Mouse (Mus musculus): Measurements from ENCODE around the gene Golt1a. TPM values are rescaled to one million over a fixed set of nuclear protein-coding genes. Genes with fewer than 3 reads are reported as not detected.

The Golt1a gene
- polyA plus RNA-seq, 1 experiment: not detected

DNA sequence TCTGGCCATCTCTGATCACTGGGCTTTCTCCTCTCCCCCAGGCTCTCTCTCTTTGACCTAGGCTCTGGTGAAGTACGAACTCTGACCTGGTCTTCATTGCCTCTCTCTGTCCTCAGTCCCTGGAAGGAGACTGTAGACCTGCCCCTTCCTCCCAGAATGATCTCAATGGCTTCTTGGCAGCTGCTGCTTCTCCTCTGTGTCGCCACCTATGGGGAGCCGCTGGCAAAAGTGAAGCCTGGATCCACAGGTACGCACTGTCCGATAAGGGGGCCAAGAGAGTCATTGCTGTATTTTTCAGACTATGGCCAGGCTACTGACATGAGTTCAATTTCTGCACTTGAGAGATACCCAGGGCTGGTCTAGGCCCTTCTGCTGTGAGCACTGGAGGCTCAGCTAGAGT, 17.5 kb downstream of the Golt1a start:
- TF ChIP-seq POLR2A (IDR thresholded peaks at IDR 0.05; ENCODE audit: low read depth, low read length): no peak
- TF ChIP-seq CTCF (IDR thresholded peaks at IDR 0.05; ENCODE audit: extremely low read depth, insufficient read depth, insufficient read length, insufficient replicate concordance): no peak
- 0 out of 2 replicates have a peak, but pooled peaks cover 2% of the 10 kb centered on the region for H3K27me3 ChIP-seq (ENCODE audit: control insufficient read depth, insufficient read depth, low read length)
- H3K4me1 ChIP-seq (ENCODE audit: control insufficient read depth, insufficient read depth, insufficient read length): peaks cover 4% of the 10 kb centered on the region; the same call in 1 of the 2 replicates
- WGBS: 73% methylated on average over 5 of the region's 5 CpGs
- no peak overlapping the region for H3K27ac ChIP-seq (ENCODE audit: insufficient read depth, low read length)
- no peaks in the 10 kb centered on the region for H3K36me3 ChIP-seq (ENCODE audit: control insufficient read depth, insufficient read depth, low read length)
- H3K4me3 ChIP-seq (ENCODE audit: extremely low read depth, insufficient read depth, insufficient read length): no peak overlapping the region
- no peak for DNase-seq (ENCODE audit: low read depth in 1 of 2, low spot score in 2 of 2)

DNA sequence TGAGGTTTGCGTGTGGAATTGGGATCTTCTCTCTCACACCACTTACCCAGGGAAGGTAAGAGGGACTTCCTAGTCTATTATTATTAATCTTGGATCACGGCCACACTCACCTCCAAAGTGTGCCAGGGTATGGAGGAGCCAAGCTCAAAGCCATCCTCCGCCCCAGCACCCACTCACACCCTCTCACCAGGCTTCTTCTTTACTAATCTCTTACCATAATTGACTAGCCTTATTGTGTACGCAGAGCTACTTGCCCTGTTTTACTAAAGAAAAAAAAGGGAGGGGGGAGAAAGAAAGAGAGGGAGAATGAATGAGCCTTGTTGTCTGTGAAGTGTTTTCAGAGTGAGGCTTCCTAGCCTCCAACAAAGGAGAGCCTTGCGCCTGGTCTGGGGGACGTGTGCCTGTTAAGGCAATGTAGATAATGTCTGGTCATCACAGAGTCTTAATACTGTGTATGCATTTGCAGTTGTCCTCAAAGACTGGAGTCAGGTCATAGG, 18.7 kb downstream of the Golt1a start:
- WGBS: 88% methylated on average over 6 of the region's 6 CpGs
- Histone ChIP-seq H3K4me1 (ENCODE audit: control insufficient read depth, insufficient read depth, insufficient read length) (peaks cover 4% of the 10 kb centered on the region; the same call in 1 of the 2 replicates), H3K27me3 (ENCODE audit: control insufficient read depth, insufficient read depth, low read length) (0 out of 2 replicates have a peak, but pooled peaks cover 2% of the 10 kb centered on the region), H3K4me3 (ENCODE audit: extremely low read depth, insufficient read depth, insufficient read length) (no peak overlapping the region), H3K36me3 (ENCODE audit: control insufficient read depth, insufficient read depth, low read length) (no peaks in the 10 kb centered on the region), H3K27ac (ENCODE audit: insufficient read depth, low read length) (no peak overlapping the region)
- no peak for DNase-seq (ENCODE audit: low read depth in 1 of 2, low spot score in 2 of 2)
- TF ChIP-seq POLR2A (IDR thresholded peaks at IDR 0.05; ENCODE audit: low read depth, low read length) (no peak), CTCF (IDR thresholded peaks at IDR 0.05; ENCODE audit: extremely low read depth, insufficient read depth, insufficient read length, insufficient replicate concordance) (no peak)

DNA sequence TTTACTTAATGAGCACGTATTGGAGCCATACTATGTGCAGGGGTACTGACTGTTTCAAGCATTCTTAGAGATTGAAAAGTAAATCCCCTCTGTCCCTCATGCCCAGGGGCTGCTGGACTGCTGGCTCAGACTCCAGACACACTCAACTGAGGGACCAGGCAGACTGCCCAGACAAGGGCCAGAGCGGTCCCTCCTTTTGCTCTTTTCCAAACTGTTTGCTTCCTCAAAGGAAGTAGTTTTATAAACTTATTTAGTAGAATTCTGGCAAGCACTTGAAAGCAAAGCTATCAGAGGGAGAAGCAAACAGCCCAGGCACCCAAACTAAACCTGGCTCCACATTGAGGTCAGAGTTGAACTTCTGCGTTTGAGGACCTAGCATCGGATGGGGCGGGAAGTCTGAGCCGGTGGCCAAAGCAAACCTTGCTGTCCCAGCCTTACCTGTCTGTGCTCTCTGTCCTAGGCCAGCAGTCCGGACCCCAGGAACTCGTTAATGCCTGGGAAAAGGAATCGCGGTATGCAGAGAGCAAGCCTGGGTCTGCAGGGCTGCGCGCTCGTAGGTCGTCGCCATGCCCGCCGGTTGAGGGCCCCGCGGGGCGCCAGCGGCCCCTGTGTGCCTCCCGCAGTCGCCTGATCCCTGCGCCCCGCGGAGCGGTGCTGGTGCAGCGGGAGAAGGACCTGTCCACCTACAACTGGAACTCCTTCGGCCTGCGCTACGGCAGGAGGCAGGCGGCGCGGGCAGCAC, 19.5 kb downstream of the Golt1a start:
- Histone ChIP-seq H3K4me3 (ENCODE audit: extremely low read depth, insufficient read depth, insufficient read length) (no peak overlapping the region), H3K4me1 (ENCODE audit: control insufficient read depth, insufficient read depth, insufficient read length) (peaks cover 4% of the 10 kb centered on the region; the same call in 1 of the 2 replicates), H3K27ac (ENCODE audit: insufficient read depth, low read length) (no peak overlapping the region), H3K27me3 (ENCODE audit: control insufficient read depth, insufficient read depth, low read length) (0 out of 2 replicates have a peak, but pooled peaks cover 2% of the 10 kb centered on the region), H3K36me3 (ENCODE audit: control insufficient read depth, insufficient read depth, low read length) (no peaks in the 10 kb centered on the region)
- WGBS: 16% methylated on average over 34 of the region's 34 CpGs
- no peak for DNase-seq (ENCODE audit: low read depth in 1 of 2, low spot score in 2 of 2)
- no peak for TF ChIP-seq CTCF (IDR thresholded peaks at IDR 0.05; ENCODE audit: extremely low read depth, insufficient read depth, insufficient read length, insufficient replicate concordance)
- TF ChIP-seq POLR2A (IDR thresholded peaks at IDR 0.05; ENCODE audit: low read depth, low read length): no peak

DNA sequence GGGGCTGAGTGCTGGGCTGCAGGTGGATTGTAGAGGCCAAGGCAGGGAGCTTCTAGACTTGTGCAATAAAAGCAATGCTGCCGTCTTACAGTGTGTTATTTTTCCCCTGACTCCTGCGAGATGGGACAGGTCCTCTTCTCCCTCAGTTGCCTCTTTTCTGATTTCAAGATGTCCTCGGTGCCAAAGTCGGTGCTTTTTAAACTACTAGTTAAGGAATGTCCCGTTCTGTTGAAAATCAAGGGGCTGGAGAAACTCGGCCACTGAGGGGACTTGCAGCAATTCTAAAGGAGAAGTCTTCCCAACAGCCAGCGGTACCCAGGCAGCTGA, 20.0 kb downstream of the Golt1a start:
- Histone ChIP-seq H3K36me3 (ENCODE audit: control insufficient read depth, insufficient read depth, low read length) (no peaks in the 10 kb centered on the region), H3K4me1 (ENCODE audit: control insufficient read depth, insufficient read depth, insufficient read length) (peaks cover 4% of the 10 kb centered on the region; the same call in 1 of the 2 replicates), H3K27ac (ENCODE audit: insufficient read depth, low read length) (no peak overlapping the region), H3K27me3 (ENCODE audit: control insufficient read depth, insufficient read depth, low read length) (0 out of 2 replicates have a peak, but pooled peaks cover 2% of the 10 kb centered on the region), H3K4me3 (ENCODE audit: extremely low read depth, insufficient read depth, insufficient read length) (no peak overlapping the region)
- WGBS: 27% methylated on average over 7 of the region's 7 CpGs
- DNase-seq (ENCODE audit: low read depth in 1 of 2, low spot score in 2 of 2): no peak
- TF ChIP-seq CTCF (IDR thresholded peaks at IDR 0.05; ENCODE audit: extremely low read depth, insufficient read depth, insufficient read length, insufficient replicate concordance) (no peak), POLR2A (IDR thresholded peaks at IDR 0.05; ENCODE audit: low read depth, low read length) (no peak)

DNA sequence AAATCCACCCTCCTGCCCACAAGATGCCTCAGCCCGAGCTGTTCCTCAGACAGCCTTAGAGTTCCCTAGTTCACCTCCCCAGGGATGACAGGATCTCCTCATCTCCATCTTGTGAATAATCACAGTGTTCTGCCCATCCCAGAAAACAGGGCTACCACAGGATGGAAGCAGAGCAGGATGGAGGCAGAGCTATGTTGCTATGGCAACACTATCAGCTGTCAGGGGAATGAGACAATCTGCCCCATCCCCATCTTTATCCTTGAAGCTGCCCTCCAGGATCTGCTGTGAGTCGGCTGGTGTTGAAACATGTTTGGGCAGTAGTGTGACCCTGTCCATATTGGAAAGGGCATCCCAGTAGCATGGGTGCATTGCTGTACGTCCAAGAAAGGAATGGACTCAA, 21.5 kb downstream of the Golt1a start:
- no peak overlapping the region for H3K4me3 ChIP-seq (ENCODE audit: extremely low read depth, insufficient read depth, insufficient read length)
- DNase-seq (ENCODE audit: low read depth in 1 of 2, low spot score in 2 of 2): no peak
- no peak for TF ChIP-seq POLR2A (IDR thresholded peaks at IDR 0.05; ENCODE audit: low read depth, low read length)
- no peak for TF ChIP-seq CTCF (IDR thresholded peaks at IDR 0.05; ENCODE audit: extremely low read depth, insufficient read depth, insufficient read length, insufficient replicate concordance)
- H3K27ac ChIP-seq (ENCODE audit: insufficient read depth, low read length): no peak overlapping the region
- 0 out of 2 replicates have a peak, but pooled peaks cover 2% of the 10 kb centered on the region for H3K27me3 ChIP-seq (ENCODE audit: control insufficient read depth, insufficient read depth, low read length)
- no peaks in the 10 kb centered on the region for H3K36me3 ChIP-seq (ENCODE audit: control insufficient read depth, insufficient read depth, low read length)
- 77% methylated on average over 3 of the region's 3 CpGs for WGBS
- peaks cover 4% of the 10 kb centered on the region; the same call in 1 of the 2 replicates for H3K4me1 ChIP-seq (ENCODE audit: control insufficient read depth, insufficient read depth, insufficient read length)

DNA sequence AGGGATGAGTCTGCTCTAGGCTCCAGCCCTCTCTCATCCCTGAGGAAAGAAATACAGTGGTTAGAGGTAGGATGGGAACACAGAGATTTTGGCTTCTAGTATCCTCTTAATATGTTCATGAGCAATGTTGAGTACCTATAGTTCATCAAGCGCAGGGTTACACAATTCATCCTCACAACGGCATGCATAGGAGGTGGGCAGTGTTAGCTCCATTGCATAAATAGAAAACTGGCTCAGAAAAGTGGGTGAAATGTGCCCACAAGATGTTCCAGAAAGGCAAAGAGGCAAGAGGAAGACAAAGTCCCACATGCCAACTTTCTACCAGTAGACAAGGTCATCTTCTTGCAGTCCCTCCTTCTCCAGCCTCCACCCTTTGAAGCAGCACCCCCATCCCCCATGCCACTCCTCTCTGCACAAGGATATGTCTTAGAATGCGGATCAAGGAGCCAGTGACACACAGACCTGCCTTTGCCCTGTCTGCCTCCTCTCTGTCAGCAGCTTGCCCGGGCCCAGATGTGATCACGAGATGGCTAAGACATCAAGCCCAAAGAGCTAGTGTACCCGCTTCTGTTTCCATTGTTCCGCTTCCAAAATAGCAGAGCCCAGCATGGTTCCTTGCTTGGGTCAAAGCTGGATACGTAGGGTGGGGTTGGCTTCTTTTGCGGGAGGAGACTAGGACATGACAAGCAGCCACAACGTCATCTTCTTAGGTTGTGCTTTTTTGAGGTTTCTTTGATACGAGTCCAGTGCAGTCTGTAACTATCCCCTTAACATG, 23.2 kb downstream of the Golt1a start:
- H3K4me3 ChIP-seq (ENCODE audit: extremely low read depth, insufficient read depth, insufficient read length): no peak overlapping the region
- 87% methylated on average over 11 of the region's 11 CpGs for WGBS
- H3K4me1 ChIP-seq (ENCODE audit: control insufficient read depth, insufficient read depth, insufficient read length): peaks cover 4% of the 10 kb centered on the region; the same call in 1 of the 2 replicates
- no peak for TF ChIP-seq POLR2A (IDR thresholded peaks at IDR 0.05; ENCODE audit: low read depth, low read length)
- no peak for TF ChIP-seq CTCF (IDR thresholded peaks at IDR 0.05; ENCODE audit: extremely low read depth, insufficient read depth, insufficient read length, insufficient replicate concordance)
- H3K27ac ChIP-seq (ENCODE audit: insufficient read depth, low read length): no peak overlapping the region
- 0 out of 2 replicates have a peak, but pooled peaks cover 2% of the 10 kb centered on the region for H3K27me3 ChIP-seq (ENCODE audit: control insufficient read depth, insufficient read depth, low read length)
- no peaks in the 10 kb centered on the region for H3K36me3 ChIP-seq (ENCODE audit: control insufficient read depth, insufficient read depth, low read length)
- no peak for DNase-seq (ENCODE audit: low read depth in 1 of 2, low spot score in 2 of 2)
